Mouse (Mus musculus) cerebellum, adult 11 months (tissue): Measurements from ENCODE around the gene Borcs5.

Experiments
- DNase-seq: peaks from one replicate; pipeline ENCODE4 v3.0.0; 2022

Gene Borcs5

DNA sequence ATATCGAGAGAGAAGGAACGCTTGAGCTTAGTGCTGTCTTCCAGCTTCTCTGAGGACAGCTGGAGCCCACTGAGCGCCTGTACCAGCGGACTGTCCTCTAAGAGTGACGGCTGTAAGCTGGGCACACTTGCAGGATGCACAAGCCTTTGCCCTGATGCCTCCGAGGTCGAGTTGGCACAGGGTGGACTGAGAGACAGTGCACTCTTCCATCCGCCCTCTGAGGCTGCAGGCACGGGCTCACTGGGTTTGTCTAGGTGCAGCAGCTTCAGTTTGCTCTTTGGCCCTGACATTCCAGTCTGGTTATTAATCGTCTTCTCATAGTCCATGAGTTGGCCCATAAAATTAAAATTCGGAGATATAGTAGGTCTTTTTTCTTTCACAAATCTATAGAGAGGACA is 79.4 kb downstream of the Borcs5 start:
- no peak for DNase-seq

DNA sequence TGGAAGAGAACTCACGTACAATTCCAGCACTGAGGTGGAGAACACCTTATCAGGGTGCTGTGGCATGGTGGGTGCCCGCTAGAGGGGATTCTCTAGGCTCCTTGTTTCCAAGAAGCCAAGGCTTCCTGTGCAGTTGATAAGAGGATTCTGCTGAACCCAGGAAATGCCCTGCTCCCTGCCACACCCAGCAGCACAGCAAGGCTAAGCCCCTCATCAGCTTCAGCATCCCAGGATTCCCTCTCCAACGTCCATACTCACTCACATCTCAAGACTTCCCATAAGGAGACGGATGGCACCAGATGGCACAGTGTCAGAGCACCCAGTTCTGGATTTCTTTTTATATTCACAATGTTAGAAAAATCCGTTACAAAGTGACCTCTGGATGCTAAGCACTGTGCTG is 79.8 kb downstream of the Borcs5 start:
- DNase-seq = no peak

DNA sequence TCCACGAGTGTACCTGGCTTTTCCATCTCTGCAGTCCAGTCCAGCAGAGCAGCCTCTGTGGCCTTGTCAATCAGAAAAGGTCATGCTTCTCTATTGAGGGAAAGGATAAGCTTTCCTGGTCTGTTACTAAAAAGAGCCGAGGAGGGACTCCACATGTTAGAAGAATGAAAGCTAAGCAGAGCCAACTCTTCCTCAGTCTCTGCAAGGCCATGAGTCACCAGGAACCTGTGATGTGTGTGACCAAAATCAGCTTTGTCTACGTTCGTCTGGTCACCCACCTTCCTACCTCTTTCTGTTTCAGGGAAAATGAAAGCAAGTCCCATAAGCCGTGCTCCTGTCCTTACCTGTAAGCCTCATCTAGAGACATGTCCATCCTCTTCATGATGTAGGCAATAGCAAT is 80.8 kb downstream of the Borcs5 start:
- no peak for DNase-seq

DNA sequence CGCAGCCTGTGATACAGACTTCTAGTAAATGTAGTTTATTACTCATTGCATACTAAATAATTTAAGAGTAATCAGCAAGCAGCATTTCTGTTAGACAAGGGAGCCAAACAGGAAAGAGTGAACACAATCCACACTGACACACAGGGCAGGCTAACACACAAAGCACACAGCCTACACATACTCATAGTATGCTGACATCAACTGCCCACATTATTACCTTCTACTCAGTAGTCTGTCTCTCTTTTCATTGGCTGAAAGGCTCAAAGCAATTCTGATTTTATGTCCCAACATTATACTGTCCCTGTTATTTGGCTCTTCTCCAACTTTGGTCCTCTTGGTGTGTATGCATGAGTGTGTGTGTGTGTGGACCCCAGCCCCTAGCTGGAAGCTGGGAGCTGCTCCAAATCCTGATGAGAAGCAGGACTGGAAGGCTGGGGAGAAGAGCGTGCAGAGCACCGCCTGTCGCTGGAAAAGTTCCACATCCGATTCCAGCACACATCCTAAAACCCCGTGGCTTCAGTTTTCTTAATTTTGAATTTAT is 82.5 kb downstream of the Borcs5 start:
- no peak for DNase-seq

DNA sequence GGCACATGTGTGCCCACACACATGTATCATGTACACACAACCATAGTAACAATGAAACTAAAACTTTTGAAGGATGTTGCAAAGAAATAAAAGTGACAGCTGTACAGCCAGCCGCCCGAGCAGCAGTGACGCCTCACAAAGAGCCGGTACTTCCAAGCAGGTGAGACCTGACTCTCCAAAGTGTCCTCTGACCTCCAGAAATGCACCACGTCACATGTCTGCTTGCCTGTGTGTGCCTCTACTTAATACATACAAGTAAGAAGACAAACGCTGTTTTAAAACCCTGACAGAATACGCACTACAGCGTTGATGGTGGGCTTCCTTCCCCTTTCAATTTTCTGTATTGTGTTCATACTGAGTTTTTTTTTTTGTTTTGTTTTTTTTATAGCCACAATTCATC is 83.6 kb downstream of the Borcs5 start:
- no peak for DNase-seq

DNA sequence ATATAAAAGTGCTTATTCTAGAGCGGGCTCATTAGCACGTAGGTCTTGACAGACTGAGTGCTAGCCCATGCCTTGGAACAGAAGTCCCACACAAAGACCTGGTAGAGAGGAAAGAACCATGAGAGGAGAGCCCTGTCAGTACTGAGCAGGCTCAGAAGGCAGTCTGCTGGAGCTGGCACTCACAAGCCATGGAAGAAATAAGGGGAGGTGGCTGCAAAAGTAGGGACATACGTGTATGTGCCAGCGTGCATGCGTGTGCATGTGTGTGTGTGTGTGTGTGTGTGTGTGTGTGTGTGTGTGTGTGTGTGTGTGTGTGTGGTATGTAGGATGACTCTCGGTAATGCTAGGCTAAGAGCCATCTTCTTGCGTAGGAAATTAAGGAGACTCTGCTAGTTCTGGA is 84.0 kb downstream of the Borcs5 start:
- no peak for DNase-seq

DNA sequence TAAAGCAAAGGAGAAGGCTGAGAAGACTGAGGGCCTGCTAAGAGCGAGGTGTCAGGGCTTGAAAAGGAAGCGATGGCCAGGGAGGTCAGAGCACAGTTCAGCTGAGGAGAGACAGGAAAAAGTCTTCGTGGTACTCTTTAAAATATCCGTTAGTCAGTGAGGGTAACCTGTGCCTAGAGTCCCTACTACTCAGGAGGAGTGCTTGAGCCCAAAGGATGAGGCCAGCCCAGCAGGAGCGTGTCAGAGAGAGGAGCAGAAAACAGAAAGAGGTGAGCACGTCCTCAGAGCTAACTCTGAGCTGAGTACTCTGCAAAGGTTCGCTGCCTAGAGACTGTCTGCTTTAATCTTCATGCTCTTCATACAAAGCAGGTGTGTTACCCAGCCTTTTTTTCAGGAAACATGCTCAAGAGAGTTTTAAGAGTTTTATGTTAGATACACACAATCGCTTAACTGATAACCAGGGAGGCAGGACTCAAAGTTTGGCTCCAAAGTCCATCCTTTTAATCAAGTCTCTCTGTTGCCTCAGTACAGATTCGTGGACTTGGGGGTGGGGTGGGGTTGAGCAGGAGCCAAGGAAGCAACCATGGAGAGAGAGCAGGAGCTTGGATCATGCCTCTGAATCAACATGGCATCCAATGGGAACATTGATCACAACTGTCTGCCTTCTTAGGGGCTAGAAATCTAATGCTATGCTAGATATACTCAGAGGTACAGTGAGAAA is 84.7 kb downstream of the Borcs5 start:
- no peak for DNase-seq

DNA sequence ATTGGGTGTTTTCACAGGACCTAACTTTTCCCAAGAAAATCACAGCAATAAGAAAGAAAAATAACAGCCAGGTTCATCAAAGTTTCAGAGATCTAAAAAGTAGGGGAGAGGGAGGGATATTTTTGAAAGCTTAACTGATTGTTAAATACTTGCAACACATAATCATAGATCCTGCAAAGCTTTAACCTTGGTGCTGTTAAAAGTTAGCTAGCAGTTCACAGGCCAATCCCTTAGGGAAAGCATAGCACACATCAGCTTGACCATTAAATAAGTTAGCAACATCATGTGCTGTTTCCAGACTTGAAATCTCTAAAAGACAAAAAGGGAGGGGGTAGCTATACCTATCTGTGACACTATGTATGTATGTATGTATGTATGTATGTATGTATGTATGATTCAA is 86.1 kb downstream of the Borcs5 start:
- no peak for DNase-seq

DNA sequence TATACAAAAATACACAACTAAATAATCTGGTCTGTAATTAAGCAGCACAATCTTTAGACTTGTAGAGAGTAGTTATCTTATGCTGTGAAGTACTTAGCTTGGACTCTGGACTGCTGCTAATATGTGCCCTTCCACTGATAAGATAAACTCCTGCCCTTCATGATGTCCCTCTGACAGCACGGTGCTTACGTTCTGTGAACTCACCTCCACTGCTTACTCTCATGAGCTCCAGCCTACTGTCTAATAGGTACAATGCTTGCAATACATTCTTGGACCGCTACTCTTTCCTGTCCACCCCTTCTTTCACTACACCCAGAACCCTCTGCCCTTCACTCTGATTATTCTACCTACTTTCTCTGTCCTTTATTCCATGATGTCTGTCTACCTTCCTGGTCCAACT is 91.7 kb downstream of the Borcs5 start:
- no peak for DNase-seq

DNA sequence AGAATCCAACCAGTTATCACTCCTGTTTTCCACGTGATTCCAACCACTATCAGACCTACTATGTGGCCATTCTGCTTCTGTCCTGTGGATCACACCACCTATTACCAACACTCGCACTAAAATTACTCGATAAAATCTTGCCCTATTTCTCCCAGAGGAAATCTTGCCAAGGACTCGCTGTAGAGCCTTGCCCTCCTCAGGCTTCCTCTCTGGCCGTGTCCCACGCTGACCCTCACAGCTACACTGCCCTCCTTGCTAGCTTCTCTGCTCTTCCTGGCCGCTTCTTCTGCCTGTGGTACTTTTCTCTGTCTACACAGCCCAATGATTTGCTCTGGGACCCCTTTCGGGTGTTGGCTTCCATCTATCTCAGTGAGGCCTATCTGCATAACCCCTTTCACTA is 93.5 kb downstream of the Borcs5 start:
- no peak for DNase-seq

DNA sequence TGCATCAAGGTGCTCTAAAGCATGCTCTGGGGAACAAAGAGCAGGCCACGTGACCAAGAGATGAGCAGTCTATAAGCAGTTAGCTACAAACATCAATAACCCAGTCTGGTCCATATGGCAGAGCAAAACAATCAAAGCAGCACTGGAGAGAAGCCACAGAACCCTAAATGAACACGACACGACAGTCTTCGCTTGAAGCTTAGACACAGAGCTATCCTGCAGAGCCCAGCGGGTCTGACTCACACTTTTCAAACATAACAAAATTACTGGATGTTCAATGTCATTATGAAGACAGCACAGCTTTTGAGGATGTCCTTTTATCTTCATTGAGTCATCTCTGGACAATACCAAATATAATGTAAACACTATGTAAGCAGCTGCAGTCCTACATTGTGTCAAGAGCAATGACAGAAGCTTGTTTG is 94.5 kb downstream of the Borcs5 start:
- no peak for DNase-seq

DNA sequence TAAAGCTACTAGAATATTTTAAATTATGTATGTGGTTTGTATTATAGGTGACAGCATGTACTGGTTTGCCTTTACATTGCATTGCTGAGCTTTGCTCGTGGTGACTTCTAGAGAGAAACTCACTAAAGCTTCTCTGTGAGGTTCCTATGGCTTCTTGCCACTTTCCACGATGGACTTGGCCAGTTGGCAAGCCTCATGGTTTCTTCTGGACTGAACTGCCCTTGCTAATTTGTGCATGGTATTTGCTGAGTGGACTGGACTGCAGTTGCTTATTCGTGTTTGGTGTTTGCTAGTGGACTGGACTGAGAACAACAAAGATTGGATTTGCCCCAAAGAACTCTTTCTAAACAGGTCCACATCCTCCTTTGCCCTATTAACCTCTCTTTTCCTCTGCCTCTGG is 97.5 kb downstream of the Borcs5 start:
- DNase-seq = no peak

DNA sequence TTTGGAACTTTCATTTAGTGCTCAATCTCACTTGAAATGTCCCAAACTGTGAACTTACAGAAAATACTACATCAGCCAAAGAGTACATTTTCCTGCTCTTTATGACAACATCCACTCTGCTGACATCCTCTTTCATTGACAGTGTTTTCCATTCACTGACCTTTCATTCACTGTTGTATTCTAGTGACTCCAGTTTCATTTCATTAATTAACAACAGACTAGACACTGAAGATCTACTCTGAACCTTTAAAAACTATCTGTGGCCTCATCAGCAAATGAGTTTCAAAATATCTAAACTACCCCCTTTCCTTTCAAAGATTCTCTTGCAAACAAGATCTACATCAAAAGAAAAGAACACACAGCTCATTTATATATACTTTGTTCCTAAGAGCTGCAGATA is 104.3 kb downstream of the Borcs5 start:
- DNase-seq = no peak

DNA sequence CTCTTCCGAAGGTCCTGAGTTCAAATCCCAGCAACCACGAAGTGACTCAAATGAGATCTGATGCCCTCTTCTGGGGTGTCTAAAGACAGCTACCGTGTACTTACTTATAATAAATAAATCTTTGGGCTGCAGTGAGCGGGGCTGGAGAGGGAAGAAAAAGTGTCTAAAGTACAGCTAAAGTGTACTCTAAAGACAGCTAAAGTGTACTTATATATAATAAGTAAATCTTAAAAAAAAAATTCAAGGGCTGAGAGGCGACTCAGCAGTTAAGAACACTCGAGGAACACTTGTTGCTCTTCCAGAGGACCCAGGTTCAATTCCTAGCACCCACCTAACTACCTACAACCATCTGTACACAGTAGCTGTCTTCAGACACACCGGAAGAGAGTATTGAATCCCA is 106.6 kb downstream of the Borcs5 start:
- no peak for DNase-seq

DNA sequence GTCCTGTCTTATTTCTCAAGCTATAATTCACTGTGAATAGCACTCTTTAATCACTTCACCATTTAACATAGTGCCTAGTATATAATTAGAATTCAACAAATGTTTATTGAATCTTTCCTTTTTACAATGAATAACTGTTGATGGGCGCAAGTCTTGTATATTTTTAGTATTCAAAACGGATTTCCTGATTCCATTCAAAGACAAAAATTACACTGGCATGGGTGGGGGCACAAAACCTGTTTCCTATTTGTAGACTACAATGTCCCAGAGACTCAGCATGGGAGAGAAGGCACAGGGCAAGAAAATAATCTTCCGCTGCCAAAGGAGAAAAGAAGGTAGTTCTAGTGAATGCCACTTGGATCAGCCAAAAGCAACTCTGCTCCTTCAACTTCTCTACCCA is 108.8 kb downstream of the Borcs5 start:
- no peak for DNase-seq

DNA sequence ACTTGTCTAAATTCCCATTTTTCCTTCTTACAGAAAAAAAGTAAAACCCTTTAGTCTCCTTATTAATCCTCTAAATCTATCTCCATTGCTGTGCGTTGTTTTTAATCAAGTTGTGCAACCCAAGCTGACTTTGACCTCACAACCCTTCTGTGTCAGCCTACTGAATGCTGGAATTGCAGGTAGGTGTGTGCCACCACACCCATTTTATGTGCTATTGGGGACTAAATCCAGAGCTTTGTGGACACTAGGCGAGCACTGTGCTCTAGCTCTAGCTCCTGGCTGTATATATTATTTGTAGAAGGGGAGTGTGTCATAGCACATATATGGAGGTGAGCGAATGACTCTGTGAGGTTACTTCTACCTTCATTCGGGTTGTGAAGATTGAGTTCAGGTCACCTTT is 111.8 kb downstream of the Borcs5 start:
- no peak for DNase-seq

DNA sequence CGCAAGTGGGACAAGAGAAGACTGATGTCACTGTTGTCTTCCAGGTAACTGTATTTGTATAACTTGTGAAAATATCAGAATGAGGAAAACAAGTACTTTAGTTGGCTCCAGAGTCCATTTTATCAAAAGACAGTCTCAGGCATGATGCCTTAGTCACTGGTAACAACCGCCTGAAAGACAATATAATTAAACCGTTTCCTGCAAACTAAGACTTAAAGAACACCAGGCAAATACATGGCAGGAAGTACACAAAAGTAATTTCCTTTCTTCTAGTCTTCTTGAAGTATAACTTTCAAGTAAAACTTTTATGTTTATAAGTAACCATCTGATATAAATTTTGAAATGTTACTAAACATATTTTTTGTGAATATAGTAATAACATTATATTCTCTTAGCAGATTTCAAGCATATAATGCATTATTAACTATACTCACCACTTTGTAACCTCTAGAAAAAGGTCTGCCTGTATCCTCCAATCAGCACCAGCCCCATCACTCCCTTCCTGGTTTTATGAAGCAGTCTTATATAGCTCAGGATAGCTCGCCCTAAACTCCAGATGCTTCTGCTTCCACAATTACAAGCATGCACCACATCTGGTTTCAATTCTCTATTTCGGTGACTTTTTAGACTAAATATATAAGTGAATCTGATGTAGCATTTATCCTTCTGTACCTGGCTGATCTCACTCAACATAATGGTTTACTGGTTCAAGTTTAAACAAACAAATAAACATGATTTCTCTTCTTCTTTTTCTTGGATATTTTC is 112.8 kb downstream of the Borcs5 start:
- no peak for DNase-seq

DNA sequence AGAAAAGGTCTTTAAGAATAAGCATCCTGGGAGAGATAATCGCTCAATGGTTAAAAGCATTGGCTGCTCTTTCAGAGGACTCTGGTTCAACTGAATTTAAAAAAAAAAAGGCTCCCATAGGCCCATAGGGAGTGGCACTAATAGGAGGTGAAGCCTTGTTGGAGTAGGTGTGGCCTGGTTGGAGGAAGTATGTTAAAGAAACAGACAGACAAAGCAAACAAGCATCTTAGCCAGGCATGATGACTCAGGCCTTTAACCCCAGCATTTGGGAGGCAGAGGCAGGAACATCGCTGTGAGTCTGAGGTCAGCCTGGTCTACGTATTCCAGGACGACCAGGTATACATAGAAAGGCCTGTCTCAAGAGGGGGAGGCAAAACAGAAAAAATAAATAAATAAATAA is 114.1 kb downstream of the Borcs5 start:
- DNase-seq = no peak

DNA sequence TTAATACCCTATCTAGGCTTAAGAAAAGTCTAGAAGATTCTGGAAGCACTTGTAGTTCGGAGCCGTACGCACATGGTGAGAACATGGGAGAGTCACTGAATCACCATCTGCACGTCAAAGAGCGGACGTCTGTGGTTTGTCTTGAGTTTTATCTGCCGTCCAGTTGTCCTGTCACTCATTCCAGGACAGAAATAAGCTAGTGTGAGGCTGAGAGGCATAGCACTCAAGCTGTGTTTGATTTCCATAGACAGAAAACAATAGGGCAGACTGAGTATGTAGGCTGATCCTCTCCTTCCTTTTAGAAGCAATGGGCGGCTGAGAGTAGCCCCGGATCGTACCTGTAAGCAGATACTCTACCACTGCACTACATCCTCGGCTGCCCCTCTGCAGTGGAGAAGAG is 114.5 kb downstream of the Borcs5 start:
- DNase-seq = no peak

DNA sequence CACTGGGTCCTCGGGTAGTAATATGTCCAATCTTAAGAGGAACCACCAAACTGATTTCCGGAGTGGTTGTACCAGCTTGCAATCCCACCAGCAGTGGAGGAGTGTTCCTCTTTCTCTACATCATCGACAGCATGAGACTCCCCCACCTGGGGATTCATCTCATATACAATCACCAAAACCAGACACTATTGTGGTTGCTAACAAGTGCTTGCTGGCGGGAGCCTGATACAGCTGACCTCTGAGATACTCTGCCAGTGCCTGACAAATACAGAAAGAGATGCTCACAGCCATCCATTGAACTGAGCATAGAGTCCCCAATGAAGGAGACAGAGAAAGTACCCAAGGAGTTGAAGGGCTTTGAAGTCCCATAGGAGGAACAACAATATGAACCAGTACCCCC is 116.7 kb downstream of the Borcs5 start:
- no peak for DNase-seq
